Mouse (Mus musculus) telencephalon, adult 2 months (tissue): ENCODE measurements around the gene Robo1.

Experiments
- DNase-seq: peaks from one replicate; pipeline ENCODE4 v3.0.0-alpha.2; 2011; ENCODE audit warnings: low read depth, low spot score

The Robo1 gene

GRCm38 (mm10) chr16:72928525-72929122 lies 620.5 kb downstream of the Robo1 start:
- no peak for DNase-seq

DNA sequence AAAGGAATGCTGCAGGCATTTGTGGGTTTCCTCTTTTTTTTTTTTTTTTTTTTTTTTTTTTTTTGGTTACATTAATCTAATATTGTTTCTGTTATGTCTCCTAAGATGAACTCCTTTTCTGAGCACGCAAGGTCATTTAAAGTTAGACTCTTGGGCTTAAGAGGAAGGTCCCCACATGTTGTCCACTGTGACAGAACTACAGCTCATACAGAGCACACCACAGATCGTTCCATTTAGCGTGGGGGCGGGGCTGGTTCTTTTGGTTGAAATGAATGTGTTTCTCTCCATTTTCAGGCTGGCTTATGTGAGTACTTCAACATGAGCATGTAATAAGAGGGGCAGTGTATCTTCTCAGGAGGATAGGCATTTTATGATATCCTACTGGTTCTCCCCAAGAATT lies 622.8 kb downstream of the Robo1 start:
- no peak for DNase-seq

- DNase-seq: no peak
Measured at GRCm38 (mm10) chr16:72934908-72935307, 626.8 kb downstream of the Robo1 start.

GRCm38 (mm10) chr16:72937183-72937582 lies 629.1 kb downstream of the Robo1 start:
- no peak for DNase-seq

GRCm38 (mm10) chr16:72939862-72940261 lies 631.8 kb downstream of the Robo1 start:
- no peak for DNase-seq

GRCm38 (mm10) chr16:72940786-72941185 lies 632.7 kb downstream of the Robo1 start:
- no peak for DNase-seq

DNA sequence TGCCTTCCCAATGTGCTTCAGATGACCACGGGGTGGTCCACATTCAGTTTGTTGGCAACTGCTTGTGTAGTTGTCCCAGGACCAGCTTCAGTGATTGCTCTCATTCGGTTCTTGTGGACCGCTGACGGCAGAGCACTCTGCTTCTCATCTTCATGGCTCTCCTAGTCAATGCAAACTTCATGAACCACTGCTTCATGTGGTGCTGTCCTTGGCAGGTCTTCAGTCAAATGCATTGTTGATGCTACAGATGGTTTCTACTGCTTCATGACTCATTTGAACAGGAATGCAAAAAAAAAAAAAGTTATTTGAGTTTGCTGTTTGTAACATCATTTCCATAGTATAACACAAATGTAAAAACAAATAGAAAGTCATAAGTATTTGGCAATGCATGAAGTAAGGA lies 636.3 kb downstream of the Robo1 start:
- no peak for DNase-seq

DNA sequence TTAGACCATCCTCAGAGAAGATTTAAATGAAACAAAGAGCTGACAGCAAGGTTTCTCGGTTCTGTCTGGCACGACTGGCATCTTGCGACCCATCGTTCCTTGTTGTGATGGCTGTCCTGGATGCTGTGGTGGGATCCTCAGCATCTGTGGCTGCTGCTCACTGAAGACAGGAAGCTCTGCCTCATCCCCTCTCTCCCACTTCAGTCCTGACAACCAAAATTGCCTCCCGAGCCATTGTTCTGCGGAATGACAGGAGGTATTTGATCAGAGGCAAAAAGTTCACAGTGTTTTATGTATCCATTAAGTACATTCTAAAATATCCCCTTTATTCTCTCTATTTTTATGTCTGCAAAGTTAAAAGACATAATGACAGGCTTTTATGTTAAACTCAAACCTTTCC lies 643.9 kb downstream of the Robo1 start:
- no peak for DNase-seq

DNA sequence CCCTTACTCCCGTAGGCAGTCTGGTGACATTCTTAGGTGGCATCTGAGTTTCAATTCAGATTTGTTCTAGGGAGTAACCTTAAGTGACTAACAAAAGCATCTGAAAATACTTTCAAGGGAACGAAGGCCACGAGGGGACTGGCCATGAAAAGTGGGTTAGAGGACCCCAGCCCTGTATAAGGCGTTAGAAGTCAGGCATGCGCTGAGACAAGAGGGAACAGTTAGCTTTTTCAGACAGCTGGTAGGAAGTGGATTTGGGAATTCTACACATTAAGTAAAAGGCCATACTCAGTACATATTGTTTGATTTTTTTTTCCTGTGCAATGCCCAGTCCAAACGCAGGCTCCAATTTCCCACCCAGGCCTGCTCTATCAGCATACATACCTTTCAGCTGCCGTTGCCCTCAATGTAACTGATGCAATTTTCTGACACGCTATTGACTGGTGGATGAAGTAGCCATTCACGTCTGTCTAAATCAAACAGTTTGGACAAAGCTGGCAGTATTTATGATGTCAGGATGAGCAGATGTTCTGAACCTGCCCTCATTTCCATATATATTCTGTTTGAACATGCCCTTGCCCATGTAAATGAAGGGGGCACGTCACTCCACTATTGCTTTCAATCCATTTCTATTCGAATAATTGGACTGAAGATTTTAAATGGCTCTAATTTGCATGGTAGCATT lies 651.1 kb downstream of the Robo1 start:
- no peak for DNase-seq

GRCm38 (mm10) chr16:72959823-72960222 lies 651.7 kb downstream of the Robo1 start:
- DNase-seq: no peak

GRCm38 (mm10) chr16:72963782-72964181 lies 655.7 kb downstream of the Robo1 start:
- no peak for DNase-seq

DNA sequence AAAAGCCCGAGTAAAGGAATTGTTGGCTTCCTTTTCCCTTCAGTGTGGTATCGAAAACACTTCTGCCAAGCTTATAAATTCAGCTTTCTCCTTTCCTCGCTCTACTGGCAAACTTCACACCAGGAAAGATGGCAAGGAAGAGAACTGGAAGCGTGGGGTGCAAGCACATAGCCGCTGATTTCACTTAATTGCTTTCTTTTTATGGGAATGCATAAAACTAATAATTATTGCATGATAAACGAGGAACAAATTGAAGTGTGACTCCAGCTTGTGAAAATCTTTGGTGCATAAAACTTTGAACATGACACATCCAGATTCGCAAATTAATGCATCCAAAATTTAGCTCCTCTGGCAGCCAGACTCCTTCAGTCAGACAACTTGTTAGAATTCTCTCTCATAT lies 659.4 kb downstream of the Robo1 start:
- peak; percentile 48 for DNase-seq

DNA sequence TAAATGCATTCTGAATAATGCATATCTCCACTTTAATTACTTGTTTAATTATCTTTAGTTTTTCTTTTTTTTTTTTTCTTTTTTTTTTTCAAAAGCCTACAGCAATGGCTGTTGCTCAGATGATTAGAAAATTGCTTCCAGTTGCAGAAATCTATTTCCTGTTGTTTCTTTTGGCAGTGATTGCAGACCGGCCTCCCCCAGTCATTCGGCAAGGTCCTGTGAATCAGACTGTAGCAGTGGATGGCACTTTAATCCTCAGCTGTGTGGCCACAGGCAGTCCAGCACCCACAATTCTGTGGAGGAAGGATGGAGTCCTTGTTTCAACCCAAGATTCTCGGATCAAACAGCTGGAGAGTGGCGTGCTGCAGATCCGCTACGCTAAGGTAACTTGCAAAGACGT lies 661.9 kb downstream of the Robo1 start:
- DNase-seq: no peak

GRCm38 (mm10) chr16:72973685-72974084 lies 665.6 kb downstream of the Robo1 start:
- DNase-seq: no peak

DNA sequence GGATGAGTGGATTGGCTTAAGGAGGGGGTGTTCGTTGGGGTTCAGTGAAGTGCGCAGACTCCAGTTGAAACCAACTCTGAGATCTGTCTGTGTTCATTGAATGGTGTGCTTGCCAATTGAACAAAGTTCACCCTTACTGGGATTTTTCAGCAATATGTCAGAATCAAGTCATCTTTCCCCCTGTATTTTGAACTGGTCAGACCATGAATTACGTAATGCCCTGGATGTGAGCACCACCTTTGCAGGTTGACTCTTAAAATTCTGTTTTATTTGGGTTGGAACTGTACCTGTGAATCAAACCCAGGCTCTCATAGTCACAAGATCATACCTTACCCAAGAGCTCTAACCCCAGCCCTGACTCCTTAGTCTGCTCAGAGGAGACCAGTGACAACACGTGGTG lies 666.6 kb downstream of the Robo1 start:
- no peak for DNase-seq

GRCm38 (mm10) chr16:72976849-72977576 lies 668.9 kb downstream of the Robo1 start:
- DNase-seq: no peak

DNA sequence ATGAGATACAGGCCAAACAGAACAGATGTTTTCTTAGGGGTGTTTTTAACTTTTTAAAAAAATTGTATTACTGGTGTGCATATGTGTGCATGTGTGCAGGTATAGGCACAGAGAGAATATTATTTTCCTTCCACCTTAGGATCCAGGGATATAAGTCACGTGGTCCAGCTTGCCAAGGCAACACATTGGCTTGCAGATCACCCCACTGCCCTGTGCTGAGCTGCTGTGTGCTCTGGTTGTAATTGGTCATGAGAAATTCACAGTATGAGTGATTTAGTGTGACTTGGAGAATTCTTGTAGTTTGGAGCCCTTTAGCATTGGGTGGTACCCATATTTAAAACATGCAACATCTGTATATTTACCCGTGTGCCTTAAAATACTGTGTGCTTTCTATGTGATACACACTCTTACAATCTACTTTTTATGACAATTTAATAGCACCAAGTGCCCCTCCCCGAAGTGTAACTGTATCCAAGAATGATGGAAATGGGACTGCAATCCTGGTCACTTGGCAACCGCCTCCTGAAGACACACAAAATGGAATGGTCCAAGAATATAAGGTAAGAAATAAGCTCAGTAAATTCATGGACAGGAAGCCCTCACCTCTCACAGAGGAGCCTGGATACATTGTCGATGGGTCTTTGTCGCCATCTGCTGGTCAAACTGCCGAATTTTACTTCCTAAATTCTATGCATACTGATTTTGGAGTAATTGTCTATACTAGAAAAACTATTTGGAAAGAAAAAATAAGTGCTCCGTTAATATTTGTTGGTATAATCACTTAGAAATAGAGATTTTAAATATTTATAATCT lies 671.5 kb downstream of the Robo1 start:
- peak; percentile 43 for DNase-seq

DNA sequence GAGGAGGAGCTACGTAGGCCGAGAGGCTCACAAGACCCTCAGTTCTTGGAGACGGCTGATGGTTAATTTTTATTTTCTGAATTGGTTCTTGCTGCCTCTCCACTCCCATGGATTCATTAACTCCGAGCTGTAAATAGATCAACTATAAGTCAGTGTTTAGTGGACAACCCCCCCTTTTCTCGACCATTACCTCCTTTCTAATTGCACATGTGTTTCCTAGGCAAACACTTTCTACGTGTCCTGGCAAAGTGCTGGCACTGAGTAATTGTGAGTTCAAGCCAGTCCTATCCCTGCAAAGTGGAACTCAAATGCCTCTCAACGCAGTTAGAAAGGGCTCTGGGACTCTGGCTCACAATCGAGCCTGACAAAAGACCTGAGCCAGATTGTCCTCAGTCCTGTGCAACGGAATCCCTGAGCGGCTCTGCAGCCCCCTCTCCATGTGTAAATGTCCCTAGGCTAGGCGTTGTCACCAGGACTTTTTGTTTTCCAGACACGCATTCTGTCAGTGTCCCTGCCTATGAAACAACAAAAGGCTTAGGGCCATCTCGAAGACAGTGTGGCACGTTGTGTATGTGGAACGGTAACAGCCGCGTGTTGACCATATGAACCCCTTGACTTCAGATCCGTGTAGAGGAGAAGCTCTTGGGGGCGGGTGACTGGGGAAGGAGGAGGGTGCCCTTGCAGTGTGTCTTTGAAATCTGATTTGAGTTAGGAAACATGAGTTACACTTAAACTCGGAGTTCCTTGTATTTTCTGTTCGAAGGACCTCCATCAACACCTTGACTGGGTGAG lies 682.5 kb downstream of the Robo1 start:
- no peak for DNase-seq

DNA sequence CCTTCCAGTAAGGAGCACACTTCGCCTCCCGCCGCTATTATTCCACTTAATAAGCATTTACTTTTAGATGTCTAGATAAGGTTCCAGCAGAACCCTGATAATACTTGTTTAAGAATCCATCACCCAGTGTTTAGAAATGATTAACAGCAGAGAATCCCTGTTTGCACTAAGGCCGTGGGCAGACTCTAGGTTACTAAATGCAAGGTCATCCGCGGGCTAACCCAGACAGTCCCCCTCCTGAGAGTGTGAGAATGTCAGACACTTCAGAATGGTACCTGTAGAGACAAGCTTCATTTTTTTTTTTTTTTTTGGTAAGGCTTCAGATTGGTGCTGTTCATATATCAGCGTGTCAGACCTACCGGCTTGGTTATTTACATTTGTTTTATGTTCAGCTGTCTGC lies 685.1 kb downstream of the Robo1 start:
- no peak for DNase-seq

GRCm38 (mm10) chr16:72993594-72993993 lies 685.5 kb downstream of the Robo1 start:
- DNase-seq: no peak

GRCm38 (mm10) chr16:72995251-72995954 lies 687.3 kb downstream of the Robo1 start:
- DNase-seq: peak; percentile 46
